In the genomic region with DNA sequence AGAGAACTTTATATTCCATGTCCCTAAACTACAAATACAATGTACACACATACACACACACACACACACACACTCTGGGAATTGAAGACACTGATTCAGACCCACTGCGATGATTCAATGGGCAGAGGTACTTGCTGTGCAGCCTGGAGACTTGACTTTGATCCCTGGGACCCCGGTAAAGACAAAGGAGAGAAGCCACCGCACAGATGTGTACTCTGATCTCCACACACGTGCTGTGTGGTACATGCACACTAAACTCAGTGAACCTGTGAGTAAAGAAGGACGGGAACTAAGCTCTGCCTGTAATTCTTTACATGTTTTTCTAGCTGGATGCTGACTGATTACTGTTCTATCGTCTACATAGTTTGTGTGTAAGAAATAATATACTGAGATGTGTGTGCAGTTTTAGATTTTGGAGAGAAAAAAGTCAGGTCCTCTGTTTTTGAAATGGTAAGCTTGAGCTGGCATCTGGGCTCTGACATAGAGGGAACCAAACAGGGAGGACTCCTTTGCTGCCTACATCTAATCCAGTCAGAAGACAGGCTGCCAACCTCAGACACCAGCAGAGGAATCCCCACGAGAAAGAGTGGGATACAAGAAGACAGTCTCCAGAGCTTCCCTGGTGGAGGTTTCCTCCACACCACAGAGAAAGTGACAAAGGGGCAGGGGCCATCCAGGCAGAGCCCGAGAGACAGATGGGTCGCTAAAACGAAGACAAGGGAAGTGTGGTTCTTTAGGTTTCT, we compare ENCODE assay signal across 17 mouse cellular contexts. TPM values are rescaled to one million over a fixed set of nuclear protein-coding genes. Genes with fewer than 3 reads are reported as not detected.
DNase-seq lines count a peak whose midpoint lies in the region; ATAC-seq lines count a peak whose summit lies in the region.
"Had no signal": no experiment of that assay in that cellular context is flagged by ENCODE, and none has a peak within 500 bp of the region (broad histone marks: within the 10 kb centered on the region; RNA-seq: fewer than 3 reads in every experiment).

No protein-coding gene starts in this region.

- 56% methylated on average over 10 of the region's 10 CpGs for WGBS in heart, embryonic 13.5 days
- 46% methylated on average over 10 of the region's 10 CpGs for WGBS in kidney, embryonic 16.5 days
- WGBS in embryonic facial prominence, embryonic 13.5 days: 47% methylated on average over 10 of the region's 10 CpGs

- no peaks in the 10 kb centered on the region for H3K36me3 ChIP-seq in heart, embryonic 13.5 days
- no peaks in the 10 kb centered on the region for H3K36me3 ChIP-seq in kidney, embryonic 16.5 days (ENCODE audit: insufficient read depth, low read length)
- no peaks in the 10 kb centered on the region for H3K36me3 ChIP-seq in embryonic facial prominence, embryonic 13.5 days
- H3K36me3 ChIP-seq: hindbrain, embryonic 12.5 days; kidney, embryonic 15.5 days; midbrain, embryonic 10.5 days had no signal

- H3K4me1 ChIP-seq in heart, embryonic 13.5 days: peaks cover 20% of the 10 kb centered on the region
- H3K4me1 ChIP-seq in kidney, embryonic 16.5 days (ENCODE audit: insufficient read depth, low read length): no peaks in the 10 kb centered on the region
- no peaks in the 10 kb centered on the region; the same call in 1 of the 2 replicates for H3K4me1 ChIP-seq in brown adipose tissue, adult 24 weeks (ENCODE audit: control insufficient read depth, insufficient read depth, insufficient read length, low read length)
- H3K4me1 ChIP-seq in embryonic facial prominence, embryonic 13.5 days: peaks cover 5% of the 10 kb centered on the region; the same call in 1 of the 2 replicates
- H3K4me1 ChIP-seq: hindbrain, embryonic 12.5 days; kidney, embryonic 15.5 days had no signal

- peak overlapping the region; percentile 19; the same call in 1 of the 2 replicates for H3K9ac ChIP-seq in heart, embryonic 13.5 days
- H3K9ac ChIP-seq in kidney, embryonic 16.5 days (replicated peaks; ENCODE audit: low read length): peak overlapping the region; percentile 6; the same call in 1 of the 2 replicates
- peak overlapping the region; percentile 40; the same call in 1 of the 2 replicates for H3K9ac ChIP-seq in embryonic facial prominence, embryonic 13.5 days
- H3K9ac ChIP-seq: hindbrain, embryonic 12.5 days; kidney, embryonic 15.5 days; liver, embryonic 14.5 days had no signal

- H3K4me3 ChIP-seq in heart, embryonic 13.5 days: no peak overlapping the region
- H3K4me3 ChIP-seq in kidney, embryonic 16.5 days (ENCODE audit: low read length): no peak overlapping the region
- peak overlapping the region; percentile 13 for H3K4me3 ChIP-seq in brown adipose tissue, adult 24 weeks (ENCODE audit: insufficient read depth, low read depth, low read length)
- H3K4me3 ChIP-seq in embryonic facial prominence, embryonic 13.5 days: 0 out of 2 replicates have a peak overlapping the region, but pooled peaks have one; percentile 4
- H3K4me3 ChIP-seq: hindbrain, embryonic 12.5 days; kidney, embryonic 15.5 days; midbrain, embryonic 10.5 days had no signal

- peak overlapping the region; percentile 48 for H3K4me2 ChIP-seq in heart, embryonic 13.5 days
- H3K4me2 ChIP-seq in kidney, embryonic 16.5 days (replicated peaks; ENCODE audit: low read depth, low read length): peak overlapping the region; percentile 19; the same call in 1 of the 2 replicates
- H3K4me2 ChIP-seq in embryonic facial prominence, embryonic 13.5 days: peak overlapping the region; percentile 37
- H3K4me2 ChIP-seq: hindbrain, embryonic 12.5 days; kidney, embryonic 15.5 days had no signal

- no peaks in the 10 kb centered on the region for H3K27me3 ChIP-seq in heart, embryonic 13.5 days (replicated peaks)
- no peaks in the 10 kb centered on the region for H3K27me3 ChIP-seq in kidney, embryonic 16.5 days (ENCODE audit: insufficient read depth, low read length)
- 0 out of 2 replicates have a peak, but pooled peaks cover 5% of the 10 kb centered on the region for H3K27me3 ChIP-seq in embryonic facial prominence, embryonic 13.5 days
- H3K27me3 ChIP-seq: hindbrain, embryonic 12.5 days had no signal

- H3K9me3 ChIP-seq in heart, embryonic 13.5 days: no peaks in the 10 kb centered on the region
- H3K9me3 ChIP-seq in kidney, embryonic 16.5 days (ENCODE audit: low read length): no peaks in the 10 kb centered on the region
- H3K9me3 ChIP-seq in embryonic facial prominence, embryonic 13.5 days: no peaks in the 10 kb centered on the region
- H3K9me3 ChIP-seq: hindbrain, embryonic 12.5 days; kidney, embryonic 15.5 days; midbrain, embryonic 10.5 days had no signal

- DNase-seq in heart, adult 8-10 months (ENCODE audit: low spot score): no peak
- DNase-seq in kidney, adult 9 months: no peak
- no peak for DNase-seq in layer of hippocampus, adult 8-10 months (ENCODE audit: low spot score in 2 of 2)
- DNase-seq: adrenal gland, postnatal 10 days; cerebellum, adult 8-10 months; gastrocnemius, postnatal 10 days; lung, postnatal 36 days had no signal

- H3K27ac ChIP-seq in heart, embryonic 13.5 days (replicated peaks): no peak overlapping the region
- no peak overlapping the region for H3K27ac ChIP-seq in kidney, embryonic 16.5 days (ENCODE audit: low read length)
- H3K27ac ChIP-seq in brown adipose tissue, adult 24 weeks (replicated peaks; ENCODE audit: low read depth, low read length): no peak overlapping the region
- no peak overlapping the region for H3K27ac ChIP-seq in embryonic facial prominence, embryonic 13.5 days
- H3K27ac ChIP-seq: hindbrain, embryonic 12.5 days; kidney, embryonic 15.5 days; liver, embryonic 14.5 days; midbrain, embryonic 10.5 days had no signal

- no peak for ATAC-seq in heart, embryonic 13.5 days (ENCODE audit: extremely low read depth, insufficient number of reproducible peaks, low FRiP score, low TSS enrichment)
- ATAC-seq in kidney, embryonic 16.5 days (ENCODE audit: low FRiP score, low TSS enrichment): no peak
- ATAC-seq in embryonic facial prominence, embryonic 13.5 days (ENCODE audit: insufficient number of reproducible peaks, insufficient read depth, low FRiP score, low TSS enrichment, low read depth): no peak
- ATAC-seq: CD4-positive, CD25-positive, alpha-beta regulatory T cell, adult 4 months; forebrain, embryonic 16.5 days had no signal

RNA-seq across cellular contexts. Expression of gene Ppp2r5a, which starts 7.4 kb away (rescaled TPM):
- 21.2 and 22.6 TPM in 2 replicates for polyA plus RNA-seq in heart, embryonic 13.5 days (2015; fragmentation: Nextera tagmentation; extraction: Ambion mirVana)
- 10 to 100 TPM; 94.2 to 98.9 (median 97.9) TPM for total RNA-seq in heart, adult 8-10 months (2022)
- 15.7 and 18.8 TPM in 2 replicates for polyA plus RNA-seq in kidney, embryonic 16.5 days (2015; fragmentation: Nextera tagmentation; extraction: Ambion mirVana)
- 895 and 923 TPM in 2 replicates for polyA plus RNA-seq in brown adipose tissue, adult 24 weeks (2012; ENCODE audit: insufficient read depth, insufficient read length, missing spikeins)
- 14.4 and 18.6 TPM in 2 replicates for polyA plus RNA-seq in embryonic facial prominence, embryonic 13.5 days (2015; fragmentation: Nextera tagmentation; extraction: Ambion mirVana)
- total RNA-seq in layer of hippocampus, adult 8-10 months (2022): 10 to 100 TPM; 65.1 to 76.6 (median 70.6) TPM

Comparison
In these comparisons a context has a peak if more than half of its experiments do, and no peak if none do; other contexts are left out.
1. H3K4me3 ChIP-seq: peak in brown adipose tissue, adult 24 weeks (single experiment) and embryonic facial prominence, embryonic 13.5 days (single experiment); none in heart, embryonic 13.5 days (single experiment) and kidney, embryonic 16.5 days (single experiment).
2. RNA of gene Ppp2r5a, which starts 7.4 kb away (polyA plus RNA-seq): 895 to 923 TPM in brown adipose tissue, adult 24 weeks; 21.2 to 22.6 TPM in heart, embryonic 13.5 days, 15.7 to 18.8 TPM in kidney, embryonic 16.5 days and 14.4 to 18.6 TPM in embryonic facial prominence, embryonic 13.5 days; every median in the first group is over 10 times any median in the second.
3. Peak in every context shown above with its lines, with median percentiles within 50 percentile points of each other: H3K4me2 ChIP-seq and H3K9ac ChIP-seq.